Mouse (Mus musculus): ENCODE results near the gene Myo1h.

DNA sequence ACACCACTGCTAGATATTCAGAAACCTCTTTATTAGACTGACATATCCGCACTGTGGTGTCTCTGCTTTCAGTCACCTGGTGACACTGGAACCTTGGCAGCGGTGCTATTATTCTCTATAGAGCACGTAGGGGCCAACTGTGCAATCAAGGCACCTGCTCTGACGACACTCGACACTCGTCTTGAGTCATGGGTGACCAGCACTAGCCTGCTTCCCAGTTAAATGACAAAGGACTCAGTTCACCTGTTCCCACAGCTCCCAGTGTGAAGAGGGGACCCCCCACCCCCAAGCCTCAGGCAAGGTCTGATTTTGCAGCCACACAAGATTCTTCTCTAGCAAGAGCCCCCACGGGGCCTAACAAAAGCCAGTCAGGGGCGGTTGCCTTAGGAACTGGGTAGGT, 13.6 kb upstream of the Myo1h start:
- no peak for TF ChIP-seq SRF (IDR thresholded peaks at IDR 0.05; ENCODE audit: control insufficient read depth, insufficient read length, low read depth)
- no peak for TF ChIP-seq POLR2A (IDR thresholded peaks at IDR 0.05; ENCODE audit: insufficient read length, low read depth)
- no peak for TF ChIP-seq USF1 (IDR thresholded peaks at IDR 0.05; ENCODE audit: low read depth)
- no peak for TF ChIP-seq TCF12 (IDR thresholded peaks at IDR 0.05; ENCODE audit: insufficient read depth, poor library complexity, severe bottlenecking)
- TF ChIP-seq MYOG (IDR thresholded peaks at IDR 0.05; ENCODE audit: control insufficient read depth in 1 of 3, insufficient read depth in 1 of 3, insufficient read length in 2 of 3, low read depth in 2 of 3): no peak
- no peak for TF ChIP-seq MYOD1 (IDR thresholded peaks at IDR 0.05; ENCODE audit: control insufficient read depth in 1 of 3, insufficient read length in 2 of 3, low read depth in 2 of 3)
- TF ChIP-seq POLR2AphosphoS2 (IDR thresholded peaks at IDR 0.05; ENCODE audit: insufficient read length, low read depth): no peak
- no peak for TF ChIP-seq MAX (IDR thresholded peaks at IDR 0.05; ENCODE audit: low read depth)

Measured in myocyte (in vitro differentiated cells).